Mouse (Mus musculus) naive thymus-derived CD4-positive, alpha-beta T cell, adult 2 months (primary cell): ENCODE measurements around the gene Dock4.

Experiments used
- DNase-seq: peaks from one replicate; pipeline ENCODE4 v3.0.0-alpha.2; 2011; ENCODE audit warnings: low read depth

The Dock4 gene

GRCm38 (mm10) chr12:40568971-40569968 lies 123.5 kb downstream of the Dock4 start:
- DNase-seq: no peak

- DNase-seq: no peak
These were observed 124.5 kb downstream of the Dock4 start for GRCm38 (mm10) chr12:40570250-40570649.

- no peak for DNase-seq
These were observed 128.3 kb downstream of the Dock4 start for GRCm38 (mm10) chr12:40574051-40574450.

- DNase-seq: no peak
These were observed 131.0 kb downstream of the Dock4 start for GRCm38 (mm10) chr12:40576749-40577148.

GRCm38 (mm10) chr12:40580351-40580750 lies 134.6 kb downstream of the Dock4 start:
- peak; percentile 23 for DNase-seq

- no peak for DNase-seq
These were observed 135.3 kb downstream of the Dock4 start for GRCm38 (mm10) chr12:40581037-40581436.

- DNase-seq: no peak
These were observed 136.3 kb downstream of the Dock4 start for GRCm38 (mm10) chr12:40582059-40582458.

- no peak for DNase-seq
These were observed 139.0 kb downstream of the Dock4 start for GRCm38 (mm10) chr12:40584526-40585289.

GRCm38 (mm10) chr12:40585456-40586141 lies 139.8 kb downstream of the Dock4 start:
- DNase-seq: no peak

- DNase-seq: no peak
These were observed 148.4 kb downstream of the Dock4 start for GRCm38 (mm10) chr12:40594161-40594560.

- no peak for DNase-seq
These were observed 149.7 kb downstream of the Dock4 start for GRCm38 (mm10) chr12:40595440-40595839.

- no peak for DNase-seq
These were observed 150.3 kb downstream of the Dock4 start for GRCm38 (mm10) chr12:40596020-40596419.

- no peak for DNase-seq
These were observed 150.7 kb downstream of the Dock4 start for GRCm38 (mm10) chr12:40596441-40596840.

GRCm38 (mm10) chr12:40599952-40600351 lies 154.2 kb downstream of the Dock4 start:
- no peak for DNase-seq

GRCm38 (mm10) chr12:40605565-40605964 lies 159.8 kb downstream of the Dock4 start:
- no peak for DNase-seq

- DNase-seq: no peak
These were observed 177.2 kb downstream of the Dock4 start for GRCm38 (mm10) chr12:40622926-40623325.

GRCm38 (mm10) chr12:40626521-40626920 lies 180.8 kb downstream of the Dock4 start:
- no peak for DNase-seq

- no peak for DNase-seq
These were observed 187.5 kb downstream of the Dock4 start for GRCm38 (mm10) chr12:40633242-40633641.

GRCm38 (mm10) chr12:40634169-40634568 lies 188.4 kb downstream of the Dock4 start:
- no peak for DNase-seq

- DNase-seq: no peak
These were observed 190.2 kb downstream of the Dock4 start for GRCm38 (mm10) chr12:40635991-40636390.

GRCm38 (mm10) chr12:40637427-40637826 lies 191.7 kb downstream of the Dock4 start:
- no peak for DNase-seq

GRCm38 (mm10) chr12:40645869-40646268 lies 200.1 kb downstream of the Dock4 start:
- no peak for DNase-seq
